Mouse (Mus musculus) adrenal gland, adult (tissue): ENCODE measurements around the gene Rspry1.

Experiments used
- DNase-seq, 2 experiments: peaks; one replicate each; pipeline ENCODE4 v3.0.0; 2022 to 2023; ENCODE audit warnings: low spot score in 1 of 2; ENCODE audit not compliant: inconsistent age in 2 of 2

The Rspry1 gene

GRCm38 (mm10) chr8:94682732-94683524 is 81.2 kb downstream of the Rspry1 start:
- DNase-seq, result no peak

- no peak for DNase-seq
These were observed 82.5 kb downstream of the Rspry1 start for GRCm38 (mm10) chr8:94684287-94684686.

DNA sequence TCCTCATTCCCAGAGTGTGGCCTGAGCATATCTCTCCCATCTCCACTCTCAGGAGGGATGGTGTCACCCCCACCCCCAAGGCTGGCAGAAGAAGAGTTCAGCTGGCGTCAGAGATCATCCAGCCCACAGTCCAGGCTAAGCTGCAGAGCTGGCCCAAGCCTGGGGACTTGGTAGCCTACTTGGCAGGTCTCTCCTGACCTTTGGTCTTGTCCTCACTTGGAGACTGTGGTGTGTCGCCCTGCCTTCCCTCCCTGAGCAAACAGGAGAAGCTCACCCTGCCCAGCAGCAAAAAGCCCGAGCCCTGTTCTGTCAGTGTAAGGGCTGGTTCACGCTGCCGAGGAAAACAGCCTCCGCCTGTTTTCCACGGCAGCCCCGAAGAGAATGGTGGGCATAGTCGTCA is 84.2 kb downstream of the Rspry1 start:
- DNase-seq, result no peak

DNA sequence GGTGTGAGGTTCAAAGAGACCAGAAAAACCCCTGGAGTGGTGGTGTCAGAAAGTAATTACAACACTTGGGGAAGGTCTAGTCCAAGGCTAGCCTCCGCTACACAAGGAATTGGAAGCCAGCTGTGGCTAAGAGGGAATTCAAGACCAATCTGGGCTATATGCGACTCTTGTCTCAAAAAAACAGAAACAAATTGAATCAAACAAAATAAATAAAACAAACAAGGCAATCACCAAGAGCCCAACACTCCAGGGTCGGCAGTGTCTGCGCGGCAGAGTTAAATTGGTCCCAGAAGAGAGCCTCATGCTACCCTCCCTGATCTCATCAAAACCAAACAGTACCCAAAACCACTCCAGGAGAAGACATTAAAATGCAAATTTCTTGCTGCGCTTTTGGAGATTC is 93.0 kb downstream of the Rspry1 start:
- DNase-seq, result no peak

DNA sequence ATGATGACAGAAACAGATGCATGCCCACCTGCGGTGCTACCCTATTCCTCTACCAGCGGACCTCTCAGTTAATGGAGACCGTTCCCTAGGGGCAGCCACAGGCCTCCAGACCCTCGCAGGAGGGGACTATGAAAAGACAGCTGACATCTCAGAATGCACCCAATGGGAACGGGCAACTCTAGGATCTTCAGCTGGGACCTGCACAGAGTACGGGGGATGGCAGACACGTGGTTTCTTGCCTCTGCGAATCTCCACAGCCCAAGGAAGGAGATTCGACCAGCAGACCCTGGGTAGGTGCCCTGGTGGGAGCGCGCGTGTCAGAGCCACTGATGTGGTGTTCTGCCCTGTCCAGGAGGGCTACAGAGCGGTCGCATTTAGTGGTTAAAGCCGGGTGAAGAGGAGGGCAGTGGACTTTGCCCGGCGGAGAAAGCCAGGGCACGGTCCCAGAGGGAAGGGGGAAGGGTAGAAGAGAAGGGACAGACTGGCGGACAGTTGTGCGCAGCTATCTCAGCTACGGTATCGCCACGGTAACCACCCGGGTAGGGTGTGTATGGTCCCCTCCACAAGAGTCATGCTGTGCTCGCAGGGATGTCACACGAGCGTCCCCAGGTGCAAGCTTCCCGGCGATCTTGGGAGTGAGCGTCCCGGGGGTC is 93.7 kb downstream of the Rspry1 start:
- DNase-seq, result peak in 1 of 2 experiments; percentile 11

DNA sequence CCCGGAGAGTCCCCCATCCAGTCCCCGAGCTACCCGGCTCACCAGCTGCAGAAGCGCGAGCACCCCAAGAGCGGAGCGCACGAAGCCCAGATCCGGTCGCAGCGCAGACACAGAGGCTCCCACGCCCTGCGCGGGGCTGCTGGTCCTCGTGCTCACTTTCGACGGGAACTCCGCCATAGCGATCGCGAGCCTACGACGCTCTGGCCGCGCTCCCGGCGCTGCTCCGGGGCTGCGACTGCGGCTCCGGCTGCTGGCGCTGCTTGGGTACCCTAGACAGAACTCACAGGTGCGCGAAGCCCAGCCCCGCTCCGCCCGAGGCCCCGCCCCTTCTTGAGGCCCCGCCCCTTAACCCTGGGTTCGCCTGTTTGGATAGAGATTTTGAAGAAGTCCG is 94.3 kb downstream of the Rspry1 start, which contains the start of gene Pllp:
Gene Pllp (minus strand): TSS at position 285 of the 391 bp plus-strand sequence.
- DNase-seq, result peak; percentile 27 to 71

DNA sequence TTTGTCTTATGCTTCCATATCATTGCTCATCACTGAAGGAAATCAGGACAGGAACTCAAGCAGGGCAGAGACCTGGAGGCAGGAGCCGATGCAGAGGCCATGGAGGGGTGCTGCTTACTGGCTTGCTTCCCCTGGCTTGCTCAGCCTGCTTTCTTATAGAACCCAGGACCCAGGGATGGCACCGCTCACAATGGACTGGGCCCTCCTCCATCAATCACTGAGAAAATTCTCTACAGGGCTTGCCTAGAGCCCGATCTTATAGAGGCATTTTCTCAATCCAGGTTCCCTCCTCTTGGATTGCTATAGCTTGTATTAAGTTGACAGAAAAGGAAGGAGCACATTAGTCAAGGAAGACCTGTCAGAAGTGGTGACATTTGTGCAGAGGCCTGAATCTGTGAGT is 94.8 kb downstream of the Rspry1 start:
- DNase-seq, result no peak

- DNase-seq, result no peak
These were observed 96.2 kb downstream of the Rspry1 start for GRCm38 (mm10) chr8:94697956-94698355.

DNA sequence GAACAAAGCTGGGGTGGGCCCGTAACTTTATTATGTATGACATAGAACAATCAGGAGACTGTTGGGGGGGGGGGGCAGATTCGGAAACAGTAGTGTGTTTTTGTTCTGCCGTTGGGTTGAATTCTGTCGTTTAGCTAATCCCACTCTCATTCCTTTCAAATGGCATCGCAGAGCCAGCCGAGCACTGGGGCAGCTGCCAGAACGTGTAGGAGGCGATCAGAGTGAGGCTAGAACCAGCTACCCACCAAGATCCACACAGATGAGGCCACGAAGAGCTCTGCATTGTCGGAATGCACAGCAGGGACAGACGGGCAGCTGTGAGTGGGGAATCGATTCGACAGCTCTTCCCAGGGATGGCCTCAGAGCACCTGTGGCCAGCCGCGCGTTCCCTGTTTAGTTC is 97.6 kb downstream of the Rspry1 start:
- DNase-seq, result peak in 1 of 2 experiments; percentile 5

GRCm38 (mm10) chr8:94700421-94700935 is 98.7 kb downstream of the Rspry1 start:
- no peak for DNase-seq

- no peak for DNase-seq
These were observed 100.4 kb downstream of the Rspry1 start for GRCm38 (mm10) chr8:94702156-94702555.

DNA sequence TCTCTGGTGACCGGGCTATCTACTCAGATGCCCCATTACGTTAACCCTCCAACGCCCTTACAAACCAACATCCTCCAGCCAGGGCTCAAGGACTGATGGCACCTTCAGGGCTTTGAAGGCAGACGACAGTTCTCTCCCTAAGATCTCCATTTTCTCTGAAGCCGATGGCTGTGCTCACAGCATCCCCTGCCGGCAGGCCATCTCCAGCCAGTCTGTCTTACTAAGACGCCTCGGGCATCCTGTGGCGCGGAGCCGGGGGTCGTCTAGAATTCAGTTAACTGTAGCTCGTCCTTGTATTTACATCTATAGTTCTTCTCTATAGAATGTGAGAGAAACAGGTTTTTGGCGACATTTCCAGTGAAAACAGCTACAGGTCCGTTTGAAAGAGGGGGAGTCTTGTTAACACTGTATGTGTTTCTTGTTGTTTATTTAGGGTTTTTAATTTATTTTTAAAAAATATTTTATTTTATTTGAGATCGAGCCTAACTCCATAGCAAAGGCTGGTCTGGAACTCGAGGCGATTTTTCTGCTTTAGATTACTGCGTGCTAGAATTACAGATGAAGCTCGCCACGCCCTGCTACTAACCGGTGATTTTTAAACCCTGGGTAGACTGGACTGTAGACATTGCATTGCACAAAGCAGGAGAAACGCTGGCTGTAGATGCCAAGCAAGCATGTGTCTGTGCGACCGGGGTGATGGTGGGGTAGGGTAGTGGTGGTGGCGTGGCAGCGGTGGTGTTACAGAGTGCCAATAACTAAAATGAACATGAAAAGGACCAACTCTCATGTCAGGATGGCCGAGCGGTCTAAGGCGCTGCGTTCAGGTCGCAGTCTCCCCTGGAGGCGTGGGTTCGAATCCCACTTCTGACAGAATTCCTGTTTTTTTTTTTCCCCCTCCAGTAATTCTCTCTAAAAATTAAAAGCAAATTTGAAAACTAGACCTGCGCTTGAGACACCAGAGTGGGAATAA is 101.4 kb downstream of the Rspry1 start:
- DNase-seq, result peak; percentile 86 to 95

DNA sequence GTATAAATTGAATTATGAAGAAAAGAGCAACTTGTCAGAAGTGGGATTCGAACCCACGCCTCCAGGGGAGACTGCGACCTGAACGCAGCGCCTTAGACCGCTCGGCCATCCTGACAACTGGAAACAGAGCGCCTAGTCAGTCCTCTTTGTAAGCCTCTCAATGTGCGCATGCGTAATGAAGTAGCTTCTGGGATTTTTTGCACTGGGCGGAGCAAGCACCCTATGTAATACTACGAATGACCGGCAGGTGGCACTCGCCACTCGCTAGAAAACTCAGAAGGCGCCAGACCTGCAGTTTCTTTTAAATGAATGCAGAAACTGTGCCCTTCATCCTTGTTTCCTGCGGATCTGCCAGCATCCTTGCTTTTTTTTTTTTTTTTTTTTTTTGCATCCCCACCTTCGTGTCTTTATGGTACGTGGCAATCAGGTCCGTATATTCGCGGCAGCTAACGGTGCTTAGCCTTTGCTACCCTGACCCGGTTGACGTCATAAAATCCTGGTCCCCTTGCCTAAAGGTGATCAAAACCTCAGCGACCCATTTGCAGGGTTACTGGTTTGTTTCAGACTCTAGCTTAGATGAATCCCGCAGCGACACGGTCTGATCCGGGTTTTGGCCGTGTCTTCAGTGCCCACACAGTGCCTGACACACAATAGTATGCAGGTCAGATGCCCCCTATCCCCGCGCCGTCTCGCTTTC is 102.4 kb downstream of the Rspry1 start:
- DNase-seq, result peak; percentile 97 to 100

GRCm38 (mm10) chr8:94704669-94704984 is 102.9 kb downstream of the Rspry1 start:
- DNase-seq, result no peak

GRCm38 (mm10) chr8:94705581-94706245 is 104.0 kb downstream of the Rspry1 start:
- peak; percentile 28 to 53 for DNase-seq

DNA sequence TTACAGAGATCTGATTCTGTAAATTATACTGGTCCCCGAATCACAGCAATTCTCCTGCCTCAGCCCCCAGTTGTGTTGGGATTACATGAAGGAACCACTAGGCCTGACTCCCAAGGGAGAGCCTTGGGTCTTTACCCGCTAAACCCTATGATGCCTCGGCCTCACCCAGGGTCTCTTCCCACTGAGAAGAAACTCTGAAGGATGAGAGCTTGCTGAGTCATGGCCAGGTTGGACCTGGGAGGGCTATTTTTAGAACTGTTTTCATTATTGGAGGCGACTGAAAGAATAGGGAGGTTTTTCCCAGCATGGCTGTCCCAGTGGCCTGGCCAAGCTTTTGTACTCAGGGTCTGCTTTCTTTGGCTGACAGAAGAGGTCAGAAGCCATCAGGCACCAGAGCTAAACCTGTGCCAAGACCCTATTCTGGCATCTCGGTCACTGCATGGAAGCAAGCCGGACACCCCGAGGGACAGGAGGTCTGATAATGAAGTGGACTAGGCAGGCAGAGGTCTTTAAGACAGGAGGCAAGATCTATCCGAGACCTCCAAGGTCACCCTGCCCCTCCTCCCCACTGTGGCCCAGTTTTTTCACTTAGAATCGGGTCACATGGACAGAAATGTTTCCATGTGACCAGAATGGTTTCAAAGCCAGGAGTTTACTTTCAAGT is 105.1 kb downstream of the Rspry1 start:
- peak; percentile 78 to 90 for DNase-seq
